Mouse (Mus musculus) thymus, postnatal 14 days (tissue): ENCODE measurements around the gene Yy2.

Experiments used
- DNase-seq: peaks from one replicate; pipeline ENCODE4 v3.0.0; 2021

Yy2 gene

DNA sequence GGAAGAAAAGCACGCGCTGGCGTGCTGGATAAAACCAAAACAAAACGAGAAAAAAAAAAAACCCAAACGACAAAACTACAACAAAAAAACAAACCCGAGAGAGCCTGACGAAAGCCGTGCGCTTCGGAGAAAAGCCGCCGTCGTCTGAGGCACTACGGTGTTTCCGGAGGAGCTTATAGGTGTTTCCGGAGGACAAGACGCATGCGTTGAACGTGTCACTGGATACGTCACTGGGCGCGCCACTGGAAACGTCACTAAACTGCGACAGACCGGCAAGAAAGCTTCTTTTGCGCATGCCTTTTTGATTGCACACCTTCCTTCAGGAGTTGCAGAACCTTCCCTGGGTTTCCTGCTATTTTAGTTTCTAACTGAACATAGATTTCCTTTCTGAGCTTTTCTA, at the start of gene Yy2:
TSS of gene Yy2 (minus strand) at position 146 of the 400 bp plus-strand sequence.
- no peak for DNase-seq

- DNase-seq = no peak
Observed at GRCm38 (mm10) chrX:157612894-157613293, 44.1 kb upstream of the Yy2 start.

DNA sequence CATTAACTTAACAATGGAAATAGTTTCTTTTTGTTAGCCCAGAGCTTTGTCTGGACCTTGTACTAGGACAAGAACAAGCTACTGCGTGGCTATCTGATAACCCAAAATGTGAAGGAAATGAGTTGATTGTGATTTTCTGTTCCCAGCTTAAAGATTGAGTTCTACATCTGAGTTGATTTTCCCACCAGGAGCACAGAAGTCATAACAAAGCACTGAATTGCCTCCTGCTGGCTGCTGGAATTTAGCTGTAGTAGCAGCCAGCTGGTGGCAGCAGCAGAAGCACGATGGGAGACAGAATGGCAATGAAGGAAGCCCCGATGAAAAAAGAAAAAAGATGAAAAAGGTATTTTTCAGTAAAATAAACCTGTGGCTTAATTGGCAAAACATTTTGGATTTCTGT, 32.7 kb upstream of the Yy2 start:
- no peak for DNase-seq

- DNase-seq = peak; percentile 69
Observed at GRCm38 (mm10) chrX:157598186-157598996, 29.6 kb upstream of the Yy2 start, which contains the start of gene Mbtps2. Gene Mbtps2 (minus strand): TSS chrX:157598715.

- DNase-seq = no peak
Observed at GRCm38 (mm10) chrX:157597585-157598185, 28.9 kb upstream of the Yy2 start.

DNA sequence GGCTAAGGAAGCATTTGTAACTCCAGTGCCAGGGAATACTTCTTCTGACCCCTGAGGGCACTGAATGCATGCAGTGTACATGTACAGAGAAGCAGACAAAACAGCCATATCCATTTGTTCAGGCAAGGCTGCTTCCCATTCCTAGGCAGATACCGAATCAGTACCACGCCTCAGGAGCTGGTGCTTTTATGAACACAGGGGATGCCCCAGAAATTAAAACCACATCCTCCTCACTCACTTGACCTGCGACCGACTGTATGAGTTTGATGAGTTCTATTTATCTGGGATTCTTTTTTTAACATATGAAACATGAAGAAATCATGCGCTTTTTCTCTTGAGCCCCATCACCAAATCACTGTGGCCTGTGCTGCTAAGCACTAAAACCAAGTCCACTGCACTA, 28.0 kb upstream of the Yy2 start:
- no peak for DNase-seq

DNA sequence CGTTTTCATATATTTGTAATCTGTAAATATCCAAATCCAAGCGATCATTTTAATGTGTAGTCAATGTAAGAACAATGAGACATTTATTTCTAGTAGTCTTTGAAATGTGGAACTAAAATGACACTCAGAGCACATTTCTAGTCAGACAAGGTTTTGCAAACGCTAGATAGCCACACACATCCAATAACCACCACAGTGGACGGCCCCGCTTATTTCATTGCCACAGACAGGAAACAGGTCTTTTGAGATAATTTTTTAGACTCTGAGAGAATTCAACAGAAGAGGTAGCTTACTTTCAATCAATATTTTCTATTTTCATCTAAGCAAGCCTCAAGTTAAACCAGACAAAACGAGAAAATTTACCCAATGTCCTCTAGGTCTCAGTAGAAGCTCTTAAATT, 27.1 kb upstream of the Yy2 start:
- no peak for DNase-seq

GRCm38 (mm10) chrX:157594606-157595005, 25.8 kb upstream of the Yy2 start:
- DNase-seq = no peak

GRCm38 (mm10) chrX:157587001-157587400, 18.2 kb upstream of the Yy2 start:
- DNase-seq = no peak

DNA sequence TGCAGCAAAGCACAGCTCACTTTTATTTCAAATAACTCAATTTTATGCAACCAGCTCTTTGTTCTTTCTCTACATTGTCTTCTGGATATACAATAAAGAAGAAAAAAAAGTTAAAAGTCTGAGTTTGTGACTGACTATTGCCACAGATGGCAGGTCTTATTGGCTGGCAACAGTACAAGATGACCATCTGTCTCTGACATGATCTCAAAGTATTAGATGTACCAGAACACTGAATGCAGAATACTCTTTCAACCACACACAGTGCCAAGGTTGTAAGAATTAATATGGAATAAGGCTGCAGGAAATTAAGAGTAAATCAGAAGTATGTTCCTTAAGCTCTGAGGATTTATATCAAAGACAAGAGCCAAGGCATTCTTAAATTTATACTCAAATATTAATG, 17.6 kb upstream of the Yy2 start:
- no peak for DNase-seq

DNA sequence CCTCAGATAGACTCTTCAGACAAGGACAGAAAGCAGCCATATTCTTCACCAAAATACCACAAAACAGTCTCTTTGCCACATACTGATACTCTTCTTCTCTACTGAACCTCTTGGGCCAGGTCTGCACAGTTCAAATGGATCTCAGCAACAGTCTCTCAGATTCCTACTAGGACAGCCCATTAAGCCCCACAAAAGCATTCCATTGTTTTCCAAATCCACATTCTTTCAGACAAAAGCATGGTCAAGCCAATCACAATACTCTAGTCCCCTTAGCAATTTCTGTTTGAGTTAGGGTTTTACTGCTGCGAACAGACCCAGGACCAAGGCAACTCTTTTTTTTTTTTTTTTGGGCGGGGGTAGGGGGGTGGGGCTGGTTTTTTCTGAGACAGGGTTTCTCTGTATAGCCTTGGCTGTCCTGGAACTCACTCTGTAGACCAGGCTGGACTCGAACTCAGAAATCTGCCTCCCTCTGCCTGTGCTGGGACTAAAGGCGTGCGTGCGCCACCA, 10.4 kb upstream of the Yy2 start:
- DNase-seq = no peak

- DNase-seq = no peak
Observed at GRCm38 (mm10) chrX:157574683-157575082, 5.9 kb upstream of the Yy2 start.

GRCm38 (mm10) chrX:157563794-157564193, 5.0 kb downstream of the Yy2 start:
- DNase-seq = peak; percentile 33

DNA sequence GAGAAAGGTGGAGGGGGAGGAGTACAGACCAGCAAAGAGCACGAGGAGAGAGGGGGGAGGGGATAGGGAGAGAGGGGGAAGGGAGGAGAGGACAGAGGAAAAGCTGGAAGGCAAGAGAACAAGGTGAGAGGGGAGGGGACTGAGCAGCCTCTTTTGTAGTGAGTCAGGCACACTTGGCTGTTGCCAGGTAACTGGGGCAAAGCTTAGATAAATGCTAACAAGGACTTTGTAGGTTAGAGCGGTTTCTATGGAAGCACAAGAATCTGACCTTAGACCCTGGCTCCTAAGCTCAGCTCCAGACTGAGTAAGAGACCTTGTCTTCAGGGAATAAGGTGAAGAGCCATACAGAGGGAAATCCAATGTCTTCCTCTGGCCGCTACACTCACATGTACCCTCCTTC, 21.7 kb downstream of the Yy2 start:
- no peak for DNase-seq
